Comparison of ENCODE assay signal across 25 mouse cellular contexts in genomic region chr11:79221641-79222040, GRCm38 (mm10). TPM values are rescaled to one million over a fixed set of nuclear protein-coding genes. Genes with fewer than 3 reads are reported as not detected.
DNase-seq lines count a peak whose midpoint lies in the region; TF ChIP-seq lines count a peak whose summit lies in the region.
"Had no signal": no experiment of that assay in that cellular context is flagged by ENCODE, and none has a peak within 500 bp of the region (broad histone marks: within the 10 kb centered on the region; RNA-seq: fewer than 3 reads in every experiment).

No protein-coding gene starts in this region.

- peak; percentile 64 for DNase-seq in heart, adult 11 months
- DNase-seq in heart, postnatal 36 days, result no peak
- peak; percentile 21 to 36 for DNase-seq in spleen, postnatal 36 days (ENCODE audit: low spot score in 2 of 2)
- DNase-seq in spleen, postnatal 10 days (ENCODE audit: low spot score in 2 of 2), result no peak
- peak; percentile 11 to 30 for DNase-seq in urinary bladder, postnatal 4 days (ENCODE audit: low spot score in 2 of 2)
- DNase-seq in urinary bladder, adult 18-20 months (ENCODE audit: low spot score in 2 of 2), result no peak
- DNase-seq in thymus, postnatal 4 days, result peak; percentile 57
- DNase-seq in lung, adult 2 months, result no peak
- DNase-seq: adrenal gland, postnatal 14 days; cerebellum, adult 11 months; cerebellum, adult 9-10 months; embryo, embryonic 11 days; gastrocnemius, adult 2 months; kidney, adult 2 months; kidney, postnatal 4 days; lung, postnatal 36 days; right cerebral cortex, postnatal 14 days had no signal

- H3K4me1 ChIP-seq in lung, adult 2 months (ENCODE audit: control insufficient read depth, insufficient read depth, low read length), result peaks cover 5% of the 10 kb centered on the region; the same call in 1 of the 2 replicates
- H3K4me1 ChIP-seq: neural tube, embryonic 12.5 days had no signal

- H3K4me3 ChIP-seq in lung, adult 2 months (replicated peaks; ENCODE audit: extremely low read depth, low read depth, low read length), result no peak overlapping the region
- H3K4me3 ChIP-seq: embryonic facial prominence, embryonic 12.5 days; gastrocnemius, adult 2 months; heart, embryonic 15.5 days; intestine, embryonic 15.5 days; limb, embryonic 13.5 days; megakaryocyte, embryonic 14.5 days; midbrain, embryonic 12.5 days; myocyte; neural tube, embryonic 12.5 days had no signal

- 64% methylated on average over 5 of the region's 5 CpGs for WGBS in lung, adult 2 months

- TF ChIP-seq POLR2A in lung, adult 2 months (IDR thresholded peaks at IDR 0.05; ENCODE audit: borderline replicate concordance, extremely low read depth, low read depth, low read length), result no peak

- no peak for TF ChIP-seq CTCF in lung, adult 2 months (IDR thresholded peaks at IDR 0.05; ENCODE audit: insufficient read depth, low read length)

- intact Hi-C loops in heart, postnatal 36 days (cut with DNase I), result no loop called here

RNA-seq across cellular contexts. Expression of gene Wsb1, which starts 32.8 kb away (rescaled TPM):
- total RNA-seq in heart, postnatal 36 days (2021), result 10 to 100 TPM; 14.7 to 14.9 TPM
- 74.0 and 101 TPM in 2 replicates for polyA plus RNA-seq in lung, adult 2 months (2012; rRNA removed)

Comparison
In these comparisons a context has a peak if more than half of its experiments do, and no peak if none do; other contexts are left out.
1. DNase-seq: peak in heart, adult 11 months (single experiment), spleen, postnatal 36 days (2 of 2), urinary bladder, postnatal 4 days (2 of 2) and thymus, postnatal 4 days (single experiment); none in heart, postnatal 36 days (0 of 2), spleen, postnatal 10 days (0 of 2), urinary bladder, adult 18-20 months (0 of 2) and lung, adult 2 months (single experiment).